Mouse (Mus musculus) heart, embryonic 14.5 days (tissue): ENCODE data around the gene Serpinb6b. TPM values are rescaled to one million over a fixed set of nuclear protein-coding genes. Genes with fewer than 3 reads are reported as not detected.

Experiments used
- ATAC-seq: fragments of 200-750 bp; cut with Nextera tagmentation; 2 replicates; pipeline ENCODE4 v1.8.0; 2017; ENCODE audit warnings: low read depth, moderate TSS enrichment; ENCODE audit not compliant: insufficient number of reproducible peaks, insufficient read depth, low FRiP score
- H3K27ac ChIP-seq, 2 experiments: fragments of 200-500 bp in 1 of 2; fragments of 300-500 bp in 1 of 2; sonication (generic) in 1 of 2; replicated peaks in 1 of 2; 2 replicates each; pipeline ENCODE4 v1.5.1; 2012 to 2014; ENCODE audit warnings: low read depth in 2 of 2, low read length in 2 of 2, control low read depth in 1 of 2, mild to moderate bottlenecking in 1 of 2, mixed read lengths in 1 of 2; ENCODE audit not compliant: control insufficient read depth in 1 of 2, insufficient read depth in 1 of 2
- H3K27me3 ChIP-seq: fragments of 300-500 bp; sonication (generic); 2 replicates; pipeline ENCODE4 v1.6.1; 2014; ENCODE audit warnings: mild to moderate bottlenecking, low read length, control low read depth; ENCODE audit not compliant: control insufficient read depth, insufficient read depth
- H3K36me3 ChIP-seq: fragments of 300-500 bp; sonication (generic); 2 replicates; pipeline ENCODE4 v1.6.1; 2014; ENCODE audit warnings: mild to moderate bottlenecking, control low read depth, low read length, mixed read lengths; ENCODE audit not compliant: control insufficient read depth, insufficient read depth
- H3K4me1 ChIP-seq, 2 experiments: fragments of 200-500 bp in 1 of 2; fragments of 300-500 bp in 1 of 2; sonication (generic) in 1 of 2; 2 replicates each; pipeline ENCODE4 v1.6.1; 2012 to 2014; ENCODE audit warnings: low read length in 2 of 2, control low read depth in 1 of 2, mixed read lengths in 1 of 2; ENCODE audit not compliant: control insufficient read depth in 2 of 2, insufficient read depth in 2 of 2
- H3K4me2 ChIP-seq: fragments of 300-500 bp; sonication (generic); 2 replicates; pipeline ENCODE4 v1.6.1; 2014; ENCODE audit warnings: mild to moderate bottlenecking, low read length
- H3K4me3 ChIP-seq, 2 experiments: fragments of 200-500 bp in 1 of 2; fragments of 300-500 bp in 1 of 2; sonication (generic) in 1 of 2; 2 replicates each; pipeline ENCODE4 v1.5.1; 2012 to 2014; ENCODE audit warnings: low read length in 2 of 2, mild to moderate bottlenecking in 2 of 2, control low read depth in 1 of 2, low read depth in 1 of 2, moderate library complexity in 1 of 2; ENCODE audit not compliant: control insufficient read depth in 1 of 2, insufficient read depth in 1 of 2
- H3K9ac ChIP-seq: fragments of 300-500 bp; sonication (generic); 2 replicates; pipeline ENCODE4 v1.6.1; 2014; ENCODE audit warnings: mild to moderate bottlenecking, low read length
- H3K9me3 ChIP-seq: fragments of 300-500 bp; sonication (generic); 2 replicates; pipeline ENCODE4 v1.6.1; 2016; ENCODE audit warnings: low read length, control low read depth; ENCODE audit not compliant: control insufficient read depth
- WGBS: fragments of 180-500 bp; shearing (Covaris S2); extraction: QIAGEN DNeasy Blood & Tissue Kit; methylation state at CpG from one replicate; pipeline ENCODE4 v1.1.7; 2014; 5-methylcytosine and 5-hydroxymethylcytosine counted together
- polyA plus RNA-seq: library from polyadenylated mRNA; unstranded; fragments of >200 nt; fragmentation: Nextera tagmentation; extraction: Ambion mirVana; gene quantifications from 2 replicates; pipeline ENCODE4 v1.2.1, GENCODE M21; 2014

Gene Serpinb6b
- polyA plus RNA-seq, 1 experiment from 2014 or later = 23.9 TPM

GRCm38 (mm10) chr13:33002950-33003349 is 37.9 kb downstream of the Serpinb6b start, which contains the start of gene Serpinb9:
Serpinb9 (plus strand) TSS chr13:33003250.
- Histone ChIP-seq H3K27ac (peak within 1 kb of the TSS; percentile 73 to 87), H3K9me3 (no peaks in the 10 kb centered on the region), H3K27me3 (no peaks in the 10 kb centered on the region), H3K9ac (peak within 1 kb of the TSS; percentile 62), H3K4me2 (peak within 1 kb of the TSS; percentile 61), H3K4me3 (peak within 1 kb of the TSS; percentile 34 to 35), H3K36me3 (no peaks in the 10 kb centered on the region), H3K4me1 (peaks cover 2 to 7% of the 10 kb centered on the region in 2 experiments)
- WGBS = 90% methylated on average over 3 of the region's 3 CpGs
- ATAC-seq = no peak

- Histone ChIP-seq H3K36me3 (no peaks in the 10 kb centered on the region), H3K27ac (peak overlapping the region; percentile 73 to 87), H3K9ac (peak overlapping the region; percentile 62), H3K27me3 (no peaks in the 10 kb centered on the region), H3K4me3 (peak overlapping the region; percentile 34 to 35), H3K9me3 (no peaks in the 10 kb centered on the region), H3K4me1 (peaks cover 2 to 7% of the 10 kb centered on the region in 2 experiments), H3K4me2 (peak overlapping the region; percentile 61)
- ATAC-seq = no peak
- WGBS = 61% methylated on average over 9 of the region's 9 CpGs
These were observed 38.8 kb downstream of the Serpinb6b start for GRCm38 (mm10) chr13:33003523-33004413.

GRCm38 (mm10) chr13:33004414-33005105 is 39.6 kb downstream of the Serpinb6b start:
- Histone ChIP-seq H3K4me1 (peaks cover 2 to 7% of the 10 kb centered on the region in 2 experiments), H3K36me3 (no peaks in the 10 kb centered on the region), H3K9ac (peak overlapping the region; percentile 62), H3K4me2 (peak overlapping the region; percentile 61), H3K4me3 (peak overlapping the region; percentile 34 to 35), H3K27me3 (no peaks in the 10 kb centered on the region), H3K27ac (peak overlapping the region; percentile 73 to 87), H3K9me3 (no peaks in the 10 kb centered on the region)
- WGBS = 15% methylated on average over 12 of the region's 12 CpGs
- ATAC-seq = peak; percentile 93

GRCm38 (mm10) chr13:33005501-33006075 is 40.6 kb downstream of the Serpinb6b start:
- no peak overlapping the region for H3K4me3 ChIP-seq
- H3K4me2 ChIP-seq = peak overlapping the region; percentile 61; the same call in 1 of the 2 replicates
- no peaks in the 10 kb centered on the region for H3K9me3 ChIP-seq
- H3K4me1 ChIP-seq = peaks cover 2 to 7% of the 10 kb centered on the region in 2 experiments
- H3K27ac ChIP-seq = peak overlapping the region in 1 of 2 experiments; percentile 73; a peak in 1 of 4 replicates
- 74% methylated on average over 2 of the region's 2 CpGs for WGBS
- no peak overlapping the region for H3K9ac ChIP-seq
- ATAC-seq = no peak
- no peaks in the 10 kb centered on the region for H3K27me3 ChIP-seq
- no peaks in the 10 kb centered on the region for H3K36me3 ChIP-seq

- Histone ChIP-seq H3K36me3 (no peaks in the 10 kb centered on the region), H3K27me3 (no peaks in the 10 kb centered on the region), H3K9ac (no peak overlapping the region), H3K9me3 (no peaks in the 10 kb centered on the region), H3K27ac (no peak overlapping the region), H3K4me2 (no peak overlapping the region), H3K4me3 (no peak overlapping the region), H3K4me1 (peaks cover 2 to 7% of the 10 kb centered on the region in 2 experiments)
- ATAC-seq = no peak
- 63% methylated on average over 3 of the region's 3 CpGs for WGBS
These were observed 41.5 kb downstream of the Serpinb6b start for GRCm38 (mm10) chr13:33006555-33006954.

GRCm38 (mm10) chr13:33012395-33012794 is 47.4 kb downstream of the Serpinb6b start:
- Histone ChIP-seq H3K9me3 (no peaks in the 10 kb centered on the region), H3K4me3 (no peak overlapping the region), H3K4me1 (no peaks in the 10 kb centered on the region), H3K36me3 (peaks cover 13% of the 10 kb centered on the region; the same call in 1 of the 2 replicates), H3K4me2 (no peak overlapping the region), H3K9ac (no peak overlapping the region), H3K27ac (no peak overlapping the region), H3K27me3 (no peaks in the 10 kb centered on the region)
- no peak for ATAC-seq
- WGBS = 67% methylated on average over 1 of the region's 1 CpGs

- no peak overlapping the region for H3K9ac ChIP-seq
- H3K27ac ChIP-seq = no peak overlapping the region
- no peaks in the 10 kb centered on the region for H3K4me1 ChIP-seq
- H3K9me3 ChIP-seq = no peaks in the 10 kb centered on the region
- no peaks in the 10 kb centered on the region for H3K27me3 ChIP-seq
- no peak overlapping the region for H3K4me2 ChIP-seq
- no peak for ATAC-seq
- H3K4me3 ChIP-seq = no peak overlapping the region
- 55% methylated on average over 2 of the region's 2 CpGs for WGBS
- H3K36me3 ChIP-seq = peaks cover 13% of the 10 kb centered on the region; the same call in 1 of the 2 replicates
These were observed 48.3 kb downstream of the Serpinb6b start for GRCm38 (mm10) chr13:33013271-33013670.
